Comparison of ENCODE assay signal across 18 mouse cellular contexts in the genomic region with DNA sequence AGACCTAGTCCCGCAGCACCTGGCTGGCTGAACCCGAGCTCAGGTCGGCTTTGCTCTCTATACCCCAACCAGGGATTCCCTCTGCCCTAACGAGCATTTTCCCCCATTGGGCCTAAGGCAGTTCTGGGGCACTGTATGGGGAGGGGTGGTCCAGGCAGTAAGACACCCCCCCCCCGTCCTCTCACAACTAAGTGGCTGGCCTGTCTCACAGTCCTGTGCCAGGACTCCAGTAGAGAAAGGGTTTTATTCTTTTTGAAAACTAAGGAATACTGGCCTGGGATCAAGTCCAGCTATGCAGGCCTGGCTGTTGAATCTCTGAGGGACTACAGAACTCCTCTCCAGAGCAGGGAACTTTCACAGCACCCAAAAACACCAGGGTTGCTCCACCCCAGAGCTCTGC. TPM values are rescaled to one million over a fixed set of nuclear protein-coding genes. Genes with fewer than 3 reads are reported as not detected.
DNase-seq lines count a peak whose midpoint lies in the region; ATAC-seq lines count a peak whose summit lies in the region.
"Had no signal": no experiment of that assay in that cellular context is flagged by ENCODE, and none has a peak within 500 bp of the region (broad histone marks: within the 10 kb centered on the region; RNA-seq: fewer than 3 reads in every experiment).

No protein-coding gene starts in this region.

- no peak overlapping the region for H3K4me3 ChIP-seq in forebrain, embryonic 15.5 days
- H3K4me3 ChIP-seq in forebrain, embryonic 12.5 days (replicated peaks): no peak overlapping the region
- H3K4me3 ChIP-seq in hindbrain, embryonic 16.5 days (ENCODE audit: low read length): no peak overlapping the region
- no peak overlapping the region for H3K4me3 ChIP-seq in hindbrain, embryonic 11.5 days (ENCODE audit: low read depth, low read length)
- H3K4me3 ChIP-seq in embryonic facial prominence, embryonic 15.5 days (replicated peaks): no peak overlapping the region
- H3K4me3 ChIP-seq in neural tube, embryonic 15.5 days (replicated peaks): no peak overlapping the region
- H3K4me3 ChIP-seq: neural tube, embryonic 13.5 days had no signal

- H3K27me3 ChIP-seq in forebrain, embryonic 15.5 days: no peaks in the 10 kb centered on the region
- H3K27me3 ChIP-seq in forebrain, embryonic 12.5 days: no peaks in the 10 kb centered on the region
- H3K27me3 ChIP-seq in hindbrain, embryonic 16.5 days (replicated peaks; ENCODE audit: control insufficient read depth, insufficient read depth, low read length): no peaks in the 10 kb centered on the region
- H3K27me3 ChIP-seq in hindbrain, embryonic 11.5 days (ENCODE audit: control insufficient read depth, insufficient read depth, low read length): no peaks in the 10 kb centered on the region
- no peaks in the 10 kb centered on the region for H3K27me3 ChIP-seq in embryonic facial prominence, embryonic 15.5 days
- H3K27me3 ChIP-seq in neural tube, embryonic 15.5 days (replicated peaks): no peaks in the 10 kb centered on the region
- H3K27me3 ChIP-seq: neural tube, embryonic 13.5 days had no signal

- no peak overlapping the region for H3K27ac ChIP-seq in forebrain, embryonic 15.5 days (replicated peaks)
- no peak overlapping the region for H3K27ac ChIP-seq in forebrain, embryonic 12.5 days
- no peak overlapping the region for H3K27ac ChIP-seq in hindbrain, embryonic 16.5 days (ENCODE audit: low read depth, low read length)
- no peak overlapping the region for H3K27ac ChIP-seq in hindbrain, embryonic 11.5 days (ENCODE audit: low read depth, low read length)
- H3K27ac ChIP-seq in embryonic facial prominence, embryonic 15.5 days (replicated peaks): 0 out of 2 replicates have a peak overlapping the region, but pooled peaks have one; percentile 7
- peak overlapping the region; percentile 48; the same call in 1 of the 2 replicates for H3K27ac ChIP-seq in neural tube, embryonic 15.5 days (replicated peaks)
- H3K27ac ChIP-seq: kidney, postnatal 0 days; macrophage; neural tube, embryonic 13.5 days had no signal

- 46% methylated on average over 5 of the region's 5 CpGs for WGBS in forebrain, embryonic 15.5 days
- 71% methylated on average over 5 of the region's 5 CpGs for WGBS in forebrain, embryonic 12.5 days
- 77% methylated on average over 5 of the region's 5 CpGs for WGBS in hindbrain, embryonic 16.5 days
- WGBS in hindbrain, embryonic 11.5 days: 77% methylated on average over 5 of the region's 5 CpGs
- WGBS in embryonic facial prominence, embryonic 15.5 days: 75% methylated on average over 5 of the region's 5 CpGs
- WGBS in neural tube, embryonic 15.5 days: 74% methylated on average over 5 of the region's 5 CpGs

- peak; percentile 36; the same call in 1 of the 2 replicates for ATAC-seq in forebrain, embryonic 15.5 days (replicated peaks)
- no peak for ATAC-seq in forebrain, embryonic 12.5 days (ENCODE audit: low FRiP score)
- ATAC-seq in hindbrain, embryonic 16.5 days: peak; percentile 67; the same call in 1 of the 2 replicates
- ATAC-seq in hindbrain, embryonic 11.5 days (ENCODE audit: low FRiP score): no peak
- ATAC-seq in embryonic facial prominence, embryonic 15.5 days (ENCODE audit: insufficient number of reproducible peaks, low FRiP score, low TSS enrichment, low read depth): no peak
- no peak for ATAC-seq in neural tube, embryonic 15.5 days (ENCODE audit: low FRiP score)
- ATAC-seq: inflammation-experienced regulatory T-cells, adult 6 months; liver, postnatal 0 days; midbrain, embryonic 16.5 days had no signal

- H3K9me3 ChIP-seq in forebrain, embryonic 15.5 days: no peaks in the 10 kb centered on the region
- H3K9me3 ChIP-seq in forebrain, embryonic 12.5 days: no peaks in the 10 kb centered on the region
- no peaks in the 10 kb centered on the region for H3K9me3 ChIP-seq in hindbrain, embryonic 16.5 days (ENCODE audit: control insufficient read depth, low read length)
- no peaks in the 10 kb centered on the region for H3K9me3 ChIP-seq in hindbrain, embryonic 11.5 days (ENCODE audit: control insufficient read depth, low read length)
- no peaks in the 10 kb centered on the region for H3K9me3 ChIP-seq in embryonic facial prominence, embryonic 15.5 days (replicated peaks)
- H3K9me3 ChIP-seq in neural tube, embryonic 15.5 days (replicated peaks): no peaks in the 10 kb centered on the region
- H3K9me3 ChIP-seq: neural tube, embryonic 13.5 days had no signal

- no peak for DNase-seq in hindbrain, embryonic 11.5 days (ENCODE audit: low spot score)
- no peak for DNase-seq in cerebellum, adult 11-12 months
- DNase-seq: adrenal gland, adult 2 months; B cell, adult 2 months; cerebellum, postnatal 10 days; liver, postnatal 0 days; right cerebral cortex, adult 18-20 months; spleen, adult 18-20 months had no signal

- no peak overlapping the region for H3K4me2 ChIP-seq in forebrain, embryonic 15.5 days (replicated peaks)
- no peak overlapping the region for H3K4me2 ChIP-seq in forebrain, embryonic 12.5 days
- no peak overlapping the region for H3K4me2 ChIP-seq in hindbrain, embryonic 16.5 days (ENCODE audit: low read length)
- no peak overlapping the region for H3K4me2 ChIP-seq in hindbrain, embryonic 11.5 days (replicated peaks; ENCODE audit: low read depth, low read length)
- H3K4me2 ChIP-seq in embryonic facial prominence, embryonic 15.5 days (replicated peaks): no peak overlapping the region
- no peak overlapping the region for H3K4me2 ChIP-seq in neural tube, embryonic 15.5 days
- H3K4me2 ChIP-seq: neural tube, embryonic 13.5 days had no signal

- H3K36me3 ChIP-seq in forebrain, embryonic 15.5 days: no peaks in the 10 kb centered on the region
- peaks cover 12% of the 10 kb centered on the region; the same call in 1 of the 2 replicates for H3K36me3 ChIP-seq in forebrain, embryonic 12.5 days (replicated peaks)
- no peaks in the 10 kb centered on the region for H3K36me3 ChIP-seq in hindbrain, embryonic 16.5 days (ENCODE audit: control insufficient read depth, insufficient read depth, low read length)
- H3K36me3 ChIP-seq in hindbrain, embryonic 11.5 days (ENCODE audit: control insufficient read depth, insufficient read depth, low read length): no peaks in the 10 kb centered on the region
- peaks cover 13% of the 10 kb centered on the region; the same call in 1 of the 2 replicates for H3K36me3 ChIP-seq in embryonic facial prominence, embryonic 15.5 days
- no peaks in the 10 kb centered on the region for H3K36me3 ChIP-seq in neural tube, embryonic 15.5 days
- H3K36me3 ChIP-seq: neural tube, embryonic 13.5 days had no signal

- peaks cover 26% of the 10 kb centered on the region for H3K4me1 ChIP-seq in forebrain, embryonic 15.5 days
- peaks cover 49% of the 10 kb centered on the region for H3K4me1 ChIP-seq in forebrain, embryonic 12.5 days
- peaks cover 28% of the 10 kb centered on the region for H3K4me1 ChIP-seq in hindbrain, embryonic 16.5 days (ENCODE audit: control insufficient read depth, insufficient read depth, low read depth, low read length)
- peaks cover 23% of the 10 kb centered on the region for H3K4me1 ChIP-seq in hindbrain, embryonic 11.5 days (replicated peaks; ENCODE audit: control insufficient read depth, insufficient read depth, low read length)
- peaks cover 94% of the 10 kb centered on the region for H3K4me1 ChIP-seq in embryonic facial prominence, embryonic 15.5 days
- H3K4me1 ChIP-seq in neural tube, embryonic 15.5 days: peaks cover 58% of the 10 kb centered on the region

- no peak overlapping the region for H3K9ac ChIP-seq in forebrain, embryonic 15.5 days (replicated peaks)
- H3K9ac ChIP-seq in forebrain, embryonic 12.5 days: no peak overlapping the region
- no peak overlapping the region for H3K9ac ChIP-seq in hindbrain, embryonic 16.5 days (ENCODE audit: low read depth, low read length)
- no peak overlapping the region for H3K9ac ChIP-seq in hindbrain, embryonic 11.5 days (ENCODE audit: low read depth, low read length)
- H3K9ac ChIP-seq in embryonic facial prominence, embryonic 15.5 days: no peak overlapping the region
- H3K9ac ChIP-seq in neural tube, embryonic 15.5 days (replicated peaks): no peak overlapping the region
- H3K9ac ChIP-seq: liver, postnatal 0 days; neural tube, embryonic 13.5 days had no signal

RNA-seq across cellular contexts. Expression of gene Arhgef17, which starts 16.7 kb away (rescaled TPM):
- polyA plus RNA-seq in forebrain, embryonic 15.5 days (2015; fragmentation: Nextera tagmentation; extraction: Ambion mirVana): 7.3 and 7.6 TPM in 2 replicates
- polyA plus RNA-seq in forebrain, embryonic 12.5 days (2016; fragmentation: Nextera tagmentation; extraction: Ambion mirVana): 6.5 and 8.1 TPM in 2 replicates
- polyA plus RNA-seq in hindbrain, embryonic 16.5 days (2015; fragmentation: Nextera tagmentation; extraction: Ambion mirVana): 13.6 and 18.2 TPM in 2 replicates
- polyA plus RNA-seq in hindbrain, embryonic 11.5 days (2014; fragmentation: Nextera tagmentation; extraction: Ambion mirVana): 6.3 and 8.3 TPM in 2 replicates
- 8.7 and 10.5 TPM in 2 replicates for polyA plus RNA-seq in embryonic facial prominence, embryonic 15.5 days (2015; fragmentation: Nextera tagmentation; extraction: Ambion mirVana)
- 12.2 and 12.9 TPM in 2 replicates for polyA plus RNA-seq in neural tube, embryonic 15.5 days (2015; fragmentation: Nextera tagmentation; extraction: Ambion mirVana)
- polyA plus RNA-seq: inflammation-experienced regulatory T-cells, adult 6 months had no signal

RNA-seq across cellular contexts. Expression of gene Relt, which starts 52.0 kb away (rescaled TPM):
- 3.8 and 4.3 TPM in 2 replicates for polyA plus RNA-seq in forebrain, embryonic 15.5 days (2015; fragmentation: Nextera tagmentation; extraction: Ambion mirVana)
- polyA plus RNA-seq in forebrain, embryonic 12.5 days (2016; fragmentation: Nextera tagmentation; extraction: Ambion mirVana): 2.2 and 2.6 TPM in 2 replicates
- 5.1 and 5.3 TPM in 2 replicates for polyA plus RNA-seq in hindbrain, embryonic 16.5 days (2015; fragmentation: Nextera tagmentation; extraction: Ambion mirVana)
- polyA plus RNA-seq in hindbrain, embryonic 11.5 days (2014; fragmentation: Nextera tagmentation; extraction: Ambion mirVana): 1.4 and 2.0 TPM in 2 replicates
- polyA plus RNA-seq in embryonic facial prominence, embryonic 15.5 days (2015; fragmentation: Nextera tagmentation; extraction: Ambion mirVana): 3.5 and 4.2 TPM in 2 replicates
- polyA plus RNA-seq in neural tube, embryonic 15.5 days (2015; fragmentation: Nextera tagmentation; extraction: Ambion mirVana): 5.9 and 6.3 TPM in 2 replicates

RNA-seq across cellular contexts. Expression of gene P2ry6, which starts 59.2 kb away (rescaled TPM):
- polyA plus RNA-seq in forebrain, embryonic 15.5 days (2015; fragmentation: Nextera tagmentation; extraction: Ambion mirVana): 2.2 and 2.7 TPM in 2 replicates
- polyA plus RNA-seq in forebrain, embryonic 12.5 days (2016; fragmentation: Nextera tagmentation; extraction: Ambion mirVana): 1.9 and 2.7 TPM in 2 replicates
- polyA plus RNA-seq in hindbrain, embryonic 16.5 days (2015; fragmentation: Nextera tagmentation; extraction: Ambion mirVana): 2.7 and 4.8 TPM in 2 replicates
- polyA plus RNA-seq in hindbrain, embryonic 11.5 days (2014; fragmentation: Nextera tagmentation; extraction: Ambion mirVana): 3.1 and 3.3 TPM in 2 replicates
- polyA plus RNA-seq in embryonic facial prominence, embryonic 15.5 days (2015; fragmentation: Nextera tagmentation; extraction: Ambion mirVana): 7.8 and 8.6 TPM in 2 replicates
- 4.1 and 4.6 TPM in 2 replicates for polyA plus RNA-seq in neural tube, embryonic 15.5 days (2015; fragmentation: Nextera tagmentation; extraction: Ambion mirVana)

Comparison
In these comparisons a context has a peak if more than half of its experiments do, and no peak if none do; other contexts are left out.
1. ATAC-seq: peak in forebrain, embryonic 15.5 days (single experiment) and hindbrain, embryonic 16.5 days (single experiment); none in forebrain, embryonic 12.5 days (single experiment), hindbrain, embryonic 11.5 days (single experiment), embryonic facial prominence, embryonic 15.5 days (single experiment) and neural tube, embryonic 15.5 days (single experiment).
2. H3K27ac ChIP-seq: peak in embryonic facial prominence, embryonic 15.5 days (single experiment) and neural tube, embryonic 15.5 days (single experiment); none in forebrain, embryonic 15.5 days (single experiment), forebrain, embryonic 12.5 days (single experiment), hindbrain, embryonic 16.5 days (single experiment) and hindbrain, embryonic 11.5 days (single experiment).